Mouse (Mus musculus): Measurements from ENCODE around the gene Pld5.

DNA sequence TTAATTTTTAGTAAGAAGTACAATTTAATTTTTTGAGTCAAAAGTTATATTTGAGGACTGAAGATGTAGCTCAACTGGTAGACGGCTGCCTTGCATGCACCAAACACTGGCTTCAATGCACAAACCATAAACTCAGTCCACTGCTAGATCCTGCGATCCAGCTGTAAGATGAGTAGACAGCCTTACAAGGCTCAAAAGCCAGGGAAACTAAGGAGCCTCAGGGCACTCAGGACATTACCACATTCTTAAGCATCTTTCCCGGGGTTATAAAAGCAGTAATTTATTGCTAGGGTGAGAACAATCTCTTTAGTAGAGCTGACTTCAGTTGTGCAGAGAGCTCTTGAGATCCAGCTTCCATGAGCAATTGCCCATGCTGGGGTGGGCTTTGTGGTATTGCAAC lies 35.1 kb upstream of the Pld5 start:
- TF ChIP-seq POLR2A (IDR thresholded peaks at IDR 0.05; ENCODE audit: extremely low read depth, insufficient read depth, low read length) (no peak), CTCF (IDR thresholded peaks at IDR 0.05; ENCODE audit: low read depth, low read length) (no peak)

Measured in liver, adult 2 months (tissue).